Mouse (Mus musculus): ENCODE measurements at regions not wholly inside any gene's neighbourhood (a gene's known extent, or its start where the extent isn't known, plus 50 kb on each side); places are given as distances from the start of the nearest gene placed in this dataset.

GRCm38 (mm10) chr3:132029112-132029511 lies 56.0 kb upstream of the Dkk2 start:
- no peak for DNase-seq

- no peak for DNase-seq
These were observed 51.9 kb upstream of the Dkk2 start for GRCm38 (mm10) chr3:132033078-132033713.

- DNase-seq = no peak
These were observed 49.9 kb upstream of the Dkk2 start for GRCm38 (mm10) chr3:132035176-132035575.
